Mouse (Mus musculus) MEL (cell line): ENCODE results near the gene Syt16.

ENCODE experiments used
- BHLHE40 ChIP-seq: IDR thresholded peaks from 2 replicates; pipeline ENCODE4 v1.6.1; 2012; ENCODE audit warnings: low read depth, mild to moderate bottlenecking, inconsistent platforms, low read length, improper control_type of control experiment, borderline replicate concordance
- CTCF ChIP-seq, 3 experiments: IDR thresholded peaks in 2 of 3; conservative IDR thresholded peaks in 1 of 3; 2 replicates each; pipeline ENCODE4 v1.5.1; 2011 to 2012; ENCODE audit warnings: low read length in 3 of 3, low read depth in 2 of 3, mild to moderate bottlenecking in 2 of 3, improper control_type of control experiment in 1 of 3, inconsistent platforms in 1 of 3, mixed read lengths in 1 of 3, moderate library complexity in 1 of 3; ENCODE audit not compliant: control insufficient read depth in 1 of 3, insufficient read depth in 1 of 3, poor library complexity in 1 of 3, severe bottlenecking in 1 of 3
- EP300 ChIP-seq, 2 experiments: IDR thresholded peaks; 2 replicates each; pipeline ENCODE4 v1.6.1; 2011; ENCODE audit warnings: improper control_type of control experiment in 2 of 2, low read length in 2 of 2, low read depth in 1 of 2, mild to moderate bottlenecking in 1 of 2
- GABPA ChIP-seq: IDR thresholded peaks from 2 replicates; pipeline ENCODE4 v1.6.1; 2012; ENCODE audit warnings: low read depth, mild to moderate bottlenecking, inconsistent platforms, low read length, improper control_type of control experiment, moderate library complexity
- GATA1 ChIP-seq: IDR thresholded peaks from 2 replicates; pipeline ENCODE4 v1.6.1; 2011; ENCODE audit warnings: low read depth, low read length, improper control_type of control experiment
- MAX ChIP-seq: IDR thresholded peaks from 2 replicates; pipeline ENCODE4 v1.6.1; 2011; ENCODE audit warnings: low read length, improper control_type of control experiment
- POLR2A ChIP-seq, 2 experiments: IDR thresholded peaks; 2 replicates each; pipeline ENCODE4 v1.6.1; 2011 to 2012; ENCODE audit warnings: low read length in 2 of 2, mild to moderate bottlenecking in 2 of 2, control low read depth in 1 of 2, improper control_type of control experiment in 1 of 2, low read depth in 1 of 2, moderate library complexity in 1 of 2; ENCODE audit not compliant: control insufficient read depth in 1 of 2, insufficient read depth in 1 of 2, poor library complexity in 1 of 2
- SMC3 ChIP-seq: IDR thresholded peaks from 2 replicates; pipeline ENCODE4 v1.6.1; 2011; ENCODE audit warnings: low read depth, low read length, improper control_type of control experiment
- TAL1 ChIP-seq: IDR thresholded peaks from 2 replicates; pipeline ENCODE4 v1.6.1; 2012; ENCODE audit warnings: mild to moderate bottlenecking, inconsistent platforms, low read length, moderate library complexity, mixed read lengths
- TCF12 ChIP-seq: IDR thresholded peaks from 2 replicates; pipeline ENCODE4 v1.6.1; 2014; ENCODE audit warnings: low read depth, mild to moderate bottlenecking, inconsistent platforms, low read length, improper control_type of control experiment, moderate library complexity
- ZC3H11A ChIP-seq: IDR thresholded peaks from 2 replicates; pipeline ENCODE4 v1.6.1; 2012; ENCODE audit warnings: low read depth, mild to moderate bottlenecking, inconsistent platforms, low read length, improper control_type of control experiment
- ZMIZ1 ChIP-seq: IDR thresholded peaks from 2 replicates; pipeline ENCODE4 v1.6.1; 2012; ENCODE audit warnings: low read depth, mild to moderate bottlenecking, inconsistent platforms, low read length, improper control_type of control experiment, moderate library complexity
- ZNF384 ChIP-seq: IDR thresholded peaks from 2 replicates; pipeline ENCODE4 v1.6.1; 2012; ENCODE audit warnings: low read depth, mild to moderate bottlenecking, inconsistent platforms, low read length, improper control_type of control experiment

- no peak for TF ChIP-seq CTCF (IDR thresholded peaks at IDR 0.05 in 2 of 3, conservative IDR thresholded peaks at IDR 0.05 in 1 of 3; ENCODE audit: control insufficient read depth in 1 of 3, insufficient read depth in 1 of 3, low read depth in 2 of 3, low read length in 3 of 3, poor library complexity in 1 of 3, severe bottlenecking in 1 of 3)
- TF ChIP-seq ZNF384: no peak
- TF ChIP-seq EP300 (IDR thresholded peaks at IDR 0.05; ENCODE audit: low read depth in 1 of 2, low read length in 2 of 2): no peak
- TF ChIP-seq TAL1: no peak
- no peak for TF ChIP-seq MAX
- TF ChIP-seq TCF12: no peak
- no peak for TF ChIP-seq POLR2A (IDR thresholded peaks at IDR 0.05; ENCODE audit: control insufficient read depth in 1 of 2, insufficient read depth in 1 of 2, low read depth in 1 of 2, low read length in 2 of 2, poor library complexity in 1 of 2)
- no peak for TF ChIP-seq BHLHE40
- no peak for TF ChIP-seq ZC3H11A
- no peak for TF ChIP-seq GABPA
- TF ChIP-seq GATA1: no peak
- TF ChIP-seq ZMIZ1: no peak
- no peak for TF ChIP-seq SMC3
Observed at GRCm38 (mm10) chr12:74142147-74142546, 144.7 kb downstream of the Syt16 start.
